Mouse (Mus musculus) liver, adult 2 months (tissue): ENCODE results near the gene Cyth2.

Experiments
- CTCF ChIP-seq: fragments of 200-500 bp; IDR thresholded peaks from 2 replicates; pipeline ENCODE4 v1.5.1; 2011; ENCODE audit warnings: low read depth, low read length, control low read depth
- POLR2A ChIP-seq: fragments of 200-500 bp; IDR thresholded peaks from 2 replicates; pipeline ENCODE4 v1.6.1; 2011; ENCODE audit warnings: low read length, control low read depth; ENCODE audit not compliant: insufficient read depth; ENCODE audit errors: extremely low read depth

DNA sequence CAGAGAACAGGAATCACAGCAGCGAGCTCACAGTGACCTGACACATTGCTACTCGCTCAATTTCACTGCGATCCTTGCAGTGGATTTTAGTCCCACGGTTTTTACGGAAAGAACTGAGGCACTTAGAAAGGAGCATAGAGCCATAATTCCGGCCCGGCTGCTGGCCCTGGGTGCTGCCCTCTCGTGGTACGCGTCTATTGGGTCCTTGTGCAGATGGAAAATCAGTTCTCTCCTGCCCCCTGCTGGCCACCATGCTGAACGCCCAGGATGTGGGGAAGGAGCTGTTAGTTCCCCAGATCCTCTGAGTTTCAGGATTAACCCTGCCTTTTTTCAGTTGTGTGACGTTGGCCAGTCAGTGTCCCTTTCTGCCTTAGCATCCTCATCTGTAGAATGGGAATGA, 13.0 kb downstream of the Cyth2 start:
- TF ChIP-seq POLR2A (no peak), CTCF (peak; percentile 100)
